Mouse (Mus musculus): ENCODE results near the gene Cdk5rap1. TPM values are rescaled to one million over a fixed set of nuclear protein-coding genes. Genes with fewer than 3 reads are reported as not detected.
"Not testable (repeated sequence)": the region's sequence is repeated elsewhere in the genome, so short reads cannot be mapped to it uniquely, and the experiment has no call there.

Cdk5rap1 gene
- polyA plus RNA-seq, 1 experiment = 9.8 TPM

DNA sequence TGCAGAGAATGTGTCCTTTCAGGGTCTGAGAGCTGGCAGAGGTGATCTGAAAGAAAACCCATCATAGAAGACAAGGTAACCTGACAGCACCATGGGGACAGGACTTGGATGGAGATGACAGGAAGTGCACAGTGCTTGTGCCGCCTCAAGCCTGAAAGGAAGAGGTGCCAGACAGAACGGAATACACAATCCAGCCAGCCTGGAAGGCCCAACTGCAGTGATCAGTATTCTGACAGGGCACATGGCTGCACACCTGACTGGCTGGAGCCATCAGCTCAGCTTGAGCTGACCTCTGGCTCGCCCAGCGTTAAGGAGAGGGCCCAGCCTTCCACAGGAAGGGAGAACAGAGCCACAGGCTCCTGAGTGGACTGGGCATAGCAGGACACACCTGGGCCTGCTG lies 37.2 kb downstream of the Cdk5rap1 start:
- no peaks in the 10 kb centered on the region for H3K27me3 ChIP-seq (ENCODE audit: control insufficient read depth, insufficient read depth, insufficient read length)
- no peak overlapping the region for H3K4me3 ChIP-seq (ENCODE audit: insufficient read depth, poor library complexity, severe bottlenecking)
- H3K79me2 ChIP-seq (ENCODE audit: control insufficient read depth, insufficient read depth) = no peaks in the 10 kb centered on the region
- H3K79me3 ChIP-seq (ENCODE audit: low read depth) = no peaks in the 10 kb centered on the region
- TF ChIP-seq CEBPB (IDR thresholded peaks at IDR 0.05; ENCODE audit: low read depth) (no peak), FOSL1 (IDR thresholded peaks at IDR 0.05; ENCODE audit: insufficient read depth, low read length, poor library complexity, severe bottlenecking) (no peak), MYOG (IDR thresholded peaks at IDR 0.05; ENCODE audit: control insufficient read depth, extremely low read depth, insufficient read length) (no peak), USF1 (IDR thresholded peaks at IDR 0.05; ENCODE audit: low read depth) (no peak), CTCF (IDR thresholded peaks at IDR 0.05; ENCODE audit: control insufficient read depth, insufficient read depth, insufficient read length) (no peak), MYOD1 (IDR thresholded peaks at IDR 0.05; ENCODE audit: control insufficient read depth, insufficient read length, low read depth) (no peak), MAX (IDR thresholded peaks at IDR 0.05) (no peak)
- H3K36me3 ChIP-seq (ENCODE audit: control insufficient read depth, insufficient read depth) = peaks cover 10% of the 10 kb centered on the region
- H3ac ChIP-seq (ENCODE audit: control insufficient read depth, insufficient read length, low read depth) = no peak overlapping the region

DNA sequence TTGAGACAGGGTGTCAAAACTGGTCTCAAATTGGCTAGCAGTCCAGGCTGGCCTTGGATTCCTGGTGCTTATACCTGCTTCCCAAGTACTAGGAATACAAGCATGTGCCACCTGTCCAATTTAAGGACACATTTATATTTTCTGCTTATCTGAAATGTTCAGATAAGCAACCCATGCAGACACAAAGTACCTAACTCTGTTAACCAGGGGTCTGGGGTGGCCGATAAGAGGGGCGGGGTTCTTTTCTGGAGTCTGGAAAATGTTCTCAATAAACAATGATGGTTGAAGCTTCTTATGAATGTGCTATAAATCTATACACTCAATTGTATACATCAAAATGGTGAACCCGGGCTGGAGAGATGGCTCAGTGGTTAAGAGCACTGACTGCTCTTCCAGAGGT lies 46.0 kb downstream of the Cdk5rap1 start:
- no peak for TF ChIP-seq FOSL1 (IDR thresholded peaks at IDR 0.05; ENCODE audit: insufficient read depth, low read length, poor library complexity, severe bottlenecking)
- no peak for TF ChIP-seq CEBPB (IDR thresholded peaks at IDR 0.05; ENCODE audit: low read depth)
- TF ChIP-seq CTCF (IDR thresholded peaks at IDR 0.05; ENCODE audit: control insufficient read depth, insufficient read depth, insufficient read length) = no peak
- no peak for TF ChIP-seq MYOG (IDR thresholded peaks at IDR 0.05; ENCODE audit: control insufficient read depth, extremely low read depth, insufficient read length)
- no peak for TF ChIP-seq MYOD1 (IDR thresholded peaks at IDR 0.05; ENCODE audit: control insufficient read depth, insufficient read length, low read depth)
- TF ChIP-seq USF1 (IDR thresholded peaks at IDR 0.05; ENCODE audit: low read depth) = no peak
- Histone ChIP-seq H3K79me2 (ENCODE audit: control insufficient read depth, insufficient read depth) (no peaks in the 10 kb centered on the region), H3K36me3 (ENCODE audit: control insufficient read depth, insufficient read depth) (no peaks in the 10 kb centered on the region), H3K27me3 (ENCODE audit: control insufficient read depth, insufficient read depth, insufficient read length) (peaks cover 4% of the 10 kb centered on the region), H3ac (ENCODE audit: control insufficient read depth, insufficient read length, low read depth) (no peak overlapping the region), H3K4me3 (ENCODE audit: insufficient read depth, poor library complexity, severe bottlenecking) (no peak overlapping the region), H3K79me3 (ENCODE audit: low read depth) (no peaks in the 10 kb centered on the region)

DNA sequence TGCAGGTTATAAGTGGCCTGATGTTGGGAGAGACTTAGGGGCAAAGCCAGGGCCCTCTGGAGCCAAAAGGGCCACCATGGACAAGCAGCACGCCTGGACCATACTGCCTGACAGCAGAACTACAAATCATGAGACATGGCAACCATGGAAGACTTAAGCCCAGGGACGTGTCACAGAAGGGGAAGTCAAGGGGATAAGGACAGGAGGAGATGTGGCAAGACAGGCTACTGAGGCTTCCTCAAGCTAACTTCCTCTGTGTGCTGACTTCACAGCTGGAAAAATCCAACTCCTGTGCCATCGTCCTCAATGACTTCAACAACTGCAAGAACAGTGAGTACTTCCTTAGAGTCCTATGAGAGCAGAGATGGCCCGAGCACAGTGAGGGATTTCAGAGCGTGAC lies 59.0 kb downstream of the Cdk5rap1 start:
- not testable (repeated sequence) for H3K36me3 ChIP-seq (ENCODE audit: control insufficient read depth, insufficient read depth); H3K79me2 ChIP-seq (ENCODE audit: control insufficient read depth, insufficient read depth); H3K4me3 ChIP-seq (ENCODE audit: insufficient read depth, poor library complexity, severe bottlenecking); H3K27me3 ChIP-seq (ENCODE audit: control insufficient read depth, insufficient read depth, insufficient read length); H3ac ChIP-seq (ENCODE audit: control insufficient read depth, insufficient read length, low read depth); H3K79me3 ChIP-seq (ENCODE audit: low read depth)

DNA sequence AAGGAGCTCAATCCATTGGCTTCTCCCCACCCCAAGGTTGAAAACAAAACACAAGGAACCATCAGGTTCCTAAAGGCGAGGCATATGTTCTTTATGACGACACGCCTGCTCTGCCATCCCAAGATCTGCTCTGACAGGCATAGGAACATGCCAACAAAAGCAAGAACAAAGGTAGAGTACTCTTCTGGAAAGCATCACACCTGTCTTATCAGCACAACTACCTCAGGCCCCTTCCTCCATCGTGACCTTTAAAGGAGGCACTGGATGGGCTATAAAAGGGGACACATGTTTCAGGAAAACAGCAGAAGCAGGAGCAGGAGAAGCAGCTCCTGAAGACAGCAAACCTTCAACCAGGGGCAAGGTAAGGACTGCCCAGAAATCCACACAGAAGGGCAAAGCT lies 65.9 kb downstream of the Cdk5rap1 start, which contains the start of gene Bpifb9b:
Gene Bpifb9b, plus strand, starts transcription at position 301 of the 400 bp plus-strand sequence.
- H3K27me3 ChIP-seq (ENCODE audit: control insufficient read depth, insufficient read depth, insufficient read length); H3K79me2 ChIP-seq (ENCODE audit: control insufficient read depth, insufficient read depth); H3K4me3 ChIP-seq (ENCODE audit: insufficient read depth, poor library complexity, severe bottlenecking); H3K36me3 ChIP-seq (ENCODE audit: control insufficient read depth, insufficient read depth); H3K79me3 ChIP-seq (ENCODE audit: low read depth); H3ac ChIP-seq (ENCODE audit: control insufficient read depth, insufficient read length, low read depth): not testable (repeated sequence)

DNA sequence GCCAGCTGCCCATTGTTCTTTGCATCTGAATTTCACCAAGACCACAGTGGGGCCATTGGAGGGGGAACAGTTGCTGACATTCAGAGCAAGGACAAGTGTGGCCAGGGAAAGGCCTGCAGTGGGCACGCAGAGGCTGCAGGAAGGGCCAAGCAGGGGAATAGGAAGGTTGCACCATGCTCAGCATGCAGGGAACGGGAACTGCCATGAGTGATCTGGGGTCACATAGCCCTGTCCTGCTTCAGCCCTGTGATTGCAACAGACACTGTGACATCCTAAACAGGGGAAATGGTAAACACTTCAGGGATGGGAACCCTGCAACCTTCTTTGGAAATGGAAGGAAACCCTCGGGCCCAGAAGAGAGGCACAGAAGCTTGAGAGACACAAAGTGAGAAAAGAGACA lies 68.2 kb downstream of the Cdk5rap1 start:
- not testable (repeated sequence) for H3K79me3 ChIP-seq (ENCODE audit: low read depth); H3K36me3 ChIP-seq (ENCODE audit: control insufficient read depth, insufficient read depth); H3K4me3 ChIP-seq (ENCODE audit: insufficient read depth, poor library complexity, severe bottlenecking); H3ac ChIP-seq (ENCODE audit: control insufficient read depth, insufficient read length, low read depth); H3K27me3 ChIP-seq (ENCODE audit: control insufficient read depth, insufficient read depth, insufficient read length); H3K79me2 ChIP-seq (ENCODE audit: control insufficient read depth, insufficient read depth)

DNA sequence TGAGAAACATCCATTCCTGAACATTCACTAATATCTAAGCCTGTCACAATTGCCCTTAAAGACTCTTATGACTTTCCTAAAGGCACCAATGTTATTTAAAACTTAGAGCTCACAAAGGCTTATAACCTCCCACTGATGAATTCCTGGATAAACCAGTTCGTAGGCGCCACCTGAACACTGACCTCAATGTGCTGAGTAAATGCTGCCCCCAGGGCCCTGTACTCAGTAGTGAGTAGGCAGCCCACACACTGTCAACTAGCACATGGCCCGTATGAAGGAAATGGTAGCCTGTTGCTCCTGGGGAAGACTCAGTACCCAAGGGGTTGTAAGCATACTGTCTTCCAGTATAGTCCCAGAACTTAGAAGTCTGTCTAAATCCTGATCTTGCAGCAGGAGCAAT lies 71.0 kb downstream of the Cdk5rap1 start:
- H3K36me3 ChIP-seq (ENCODE audit: control insufficient read depth, insufficient read depth) = no peaks in the 10 kb centered on the region
- H3K27me3 ChIP-seq (ENCODE audit: control insufficient read depth, insufficient read depth, insufficient read length) = no peaks in the 10 kb centered on the region
- no peak for TF ChIP-seq CTCF (IDR thresholded peaks at IDR 0.05; ENCODE audit: control insufficient read depth, insufficient read depth, insufficient read length)
- TF ChIP-seq MAX (IDR thresholded peaks at IDR 0.05) = no peak
- no peak for TF ChIP-seq USF1 (IDR thresholded peaks at IDR 0.05; ENCODE audit: low read depth)
- TF ChIP-seq FOSL1 (IDR thresholded peaks at IDR 0.05; ENCODE audit: insufficient read depth, low read length, poor library complexity, severe bottlenecking) = no peak
- H3K79me2 ChIP-seq (ENCODE audit: control insufficient read depth, insufficient read depth) = no peaks in the 10 kb centered on the region
- no peak overlapping the region for H3ac ChIP-seq (ENCODE audit: control insufficient read depth, insufficient read length, low read depth)
- no peak overlapping the region for H3K4me3 ChIP-seq (ENCODE audit: insufficient read depth, poor library complexity, severe bottlenecking)
- H3K79me3 ChIP-seq (ENCODE audit: low read depth) = no peaks in the 10 kb centered on the region

DNA sequence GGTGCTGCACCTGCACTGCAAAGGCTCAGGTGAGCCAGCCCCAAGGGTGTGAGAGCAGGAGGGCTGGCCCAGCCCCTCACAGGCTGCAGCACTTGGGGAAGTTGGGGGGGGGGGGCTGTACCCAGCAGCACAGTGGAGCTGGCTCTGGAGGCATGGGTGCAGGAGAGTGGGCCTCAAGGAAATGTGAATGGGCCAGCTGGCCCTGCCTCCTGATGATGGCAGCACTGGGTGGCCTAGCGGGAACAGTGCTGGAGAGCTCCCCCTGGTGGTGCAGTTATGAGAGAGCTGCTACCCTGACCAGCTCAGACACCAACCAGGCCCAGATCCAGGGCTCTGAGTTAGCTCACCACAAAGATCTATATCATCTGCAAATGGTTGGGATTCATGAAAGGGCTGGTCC lies 72.3 kb downstream of the Cdk5rap1 start:
- Histone ChIP-seq H3K4me3 (ENCODE audit: insufficient read depth, poor library complexity, severe bottlenecking) (no peak overlapping the region), H3K79me3 (ENCODE audit: low read depth) (no peaks in the 10 kb centered on the region), H3K27me3 (ENCODE audit: control insufficient read depth, insufficient read depth, insufficient read length) (no peaks in the 10 kb centered on the region), H3K36me3 (ENCODE audit: control insufficient read depth, insufficient read depth) (no peaks in the 10 kb centered on the region), H3ac (ENCODE audit: control insufficient read depth, insufficient read length, low read depth) (no peak overlapping the region), H3K79me2 (ENCODE audit: control insufficient read depth, insufficient read depth) (no peaks in the 10 kb centered on the region)
- no peak for TF ChIP-seq CEBPB (IDR thresholded peaks at IDR 0.05; ENCODE audit: low read depth)
- no peak for TF ChIP-seq FOSL1 (IDR thresholded peaks at IDR 0.05; ENCODE audit: insufficient read depth, low read length, poor library complexity, severe bottlenecking)
- TF ChIP-seq USF1 (IDR thresholded peaks at IDR 0.05; ENCODE audit: low read depth) = no peak
- no peak for TF ChIP-seq MAX (IDR thresholded peaks at IDR 0.05)
- peak; percentile 92 for TF ChIP-seq CTCF (IDR thresholded peaks at IDR 0.05; ENCODE audit: control insufficient read depth, insufficient read depth, insufficient read length)
- TF ChIP-seq MYOG (IDR thresholded peaks at IDR 0.05; ENCODE audit: control insufficient read depth, extremely low read depth, insufficient read length) = no peak
- no peak for TF ChIP-seq MYOD1 (IDR thresholded peaks at IDR 0.05; ENCODE audit: control insufficient read depth, insufficient read length, low read depth)

DNA sequence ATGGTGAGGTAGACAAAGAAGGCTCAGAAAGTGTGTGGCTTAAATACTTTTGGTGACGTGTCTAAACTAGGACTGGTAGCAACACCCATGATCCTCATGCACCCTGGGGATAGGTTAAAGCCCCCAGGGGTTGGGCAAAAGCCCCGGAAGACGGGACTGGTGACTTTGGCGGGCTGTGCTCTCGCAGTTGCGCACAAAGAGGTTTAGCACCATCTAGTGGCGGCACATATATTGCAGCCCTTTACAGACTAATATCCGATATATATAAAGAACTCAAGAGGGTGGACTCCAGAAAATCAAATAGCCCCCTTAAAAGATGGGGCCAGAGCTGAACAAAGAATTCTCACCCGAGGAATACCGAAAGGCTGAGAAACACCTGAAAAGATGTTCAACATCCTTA lies 78.1 kb downstream of the Cdk5rap1 start:
- H3K36me3 ChIP-seq (ENCODE audit: control insufficient read depth, insufficient read depth); H3K79me3 ChIP-seq (ENCODE audit: low read depth); H3K4me3 ChIP-seq (ENCODE audit: insufficient read depth, poor library complexity, severe bottlenecking); H3K79me2 ChIP-seq (ENCODE audit: control insufficient read depth, insufficient read depth); H3K27me3 ChIP-seq (ENCODE audit: control insufficient read depth, insufficient read depth, insufficient read length); H3ac ChIP-seq (ENCODE audit: control insufficient read depth, insufficient read length, low read depth): not testable (repeated sequence)

All from C2C12 (cell line).